Mouse (Mus musculus) intestine, postnatal 0 days (tissue): ENCODE measurements at regions not wholly inside any gene's neighbourhood (a gene's known extent, or its start where the extent isn't known, plus 50 kb on each side); places are given as distances from the start of the nearest gene placed in this dataset.
"Not testable (repeated sequence)": the region's sequence is repeated elsewhere in the genome, so short reads cannot be mapped to it uniquely, and the experiment has no call there.

ENCODE experiments used
- ATAC-seq: fragments of 200-750 bp; cut with Nextera tagmentation; 2 replicates; pipeline ENCODE4 v1.8.0; 2017; ENCODE audit warnings: mild to moderate bottlenecking, moderate TSS enrichment, moderate library complexity
- H3K27ac ChIP-seq: fragments of 300-500 bp; sonication (generic); 2 replicates; pipeline ENCODE4 v1.5.1; 2014; ENCODE audit warnings: mild to moderate bottlenecking, low read depth, low read length, moderate library complexity
- H3K27me3 ChIP-seq: fragments of 300-500 bp; sonication (generic); replicated peaks from 2 replicates; pipeline ENCODE4 v1.6.1; 2014; ENCODE audit warnings: low read length, mixed read lengths; ENCODE audit not compliant: control insufficient read depth, insufficient read depth
- H3K36me3 ChIP-seq: fragments of 300-500 bp; sonication (generic); 2 replicates; pipeline ENCODE4 v1.6.1; 2014; ENCODE audit warnings: mild to moderate bottlenecking, moderate library complexity; ENCODE audit not compliant: control insufficient read depth, insufficient read depth
- H3K4me1 ChIP-seq: fragments of 300-500 bp; sonication (generic); replicated peaks from 2 replicates; pipeline ENCODE4 v1.6.1; 2014; ENCODE audit warnings: antibody characterized with exemption, low read length, mixed read lengths; ENCODE audit not compliant: control insufficient read depth, insufficient read depth
- H3K4me2 ChIP-seq: fragments of 300-500 bp; sonication (generic); replicated peaks from 2 replicates; pipeline ENCODE4 v1.6.1; 2014; ENCODE audit warnings: low read depth, mild to moderate bottlenecking, moderate library complexity
- H3K4me3 ChIP-seq: fragments of 300-500 bp; sonication (generic); 2 replicates; pipeline ENCODE4 v1.5.1; 2014; ENCODE audit warnings: low read depth, low read length
- H3K9ac ChIP-seq: fragments of 300-500 bp; sonication (generic); 2 replicates; pipeline ENCODE4 v1.6.1; 2014; ENCODE audit warnings: mild to moderate bottlenecking, low read depth, low read length
- H3K9me3 ChIP-seq: fragments of 300-500 bp; sonication (generic); 2 replicates; pipeline ENCODE4 v1.6.1; 2016; ENCODE audit warnings: mixed run types; ENCODE audit not compliant: control insufficient read depth
- CTCF ChIP-seq: sonication (generic); IDR thresholded peaks from 2 replicates; pipeline ENCODE4 v1.5.1; 2016; ENCODE audit warnings: low read depth, mild to moderate bottlenecking, control low read depth, antibody characterized with exemption, moderate library complexity
- WGBS: fragments of 180-500 bp; shearing (Covaris S2); extraction: QIAGEN DNeasy Blood & Tissue Kit; methylation state at CpG from one replicate; pipeline ENCODE4 v1.1.7; 2014; 5-methylcytosine and 5-hydroxymethylcytosine counted together

DNA sequence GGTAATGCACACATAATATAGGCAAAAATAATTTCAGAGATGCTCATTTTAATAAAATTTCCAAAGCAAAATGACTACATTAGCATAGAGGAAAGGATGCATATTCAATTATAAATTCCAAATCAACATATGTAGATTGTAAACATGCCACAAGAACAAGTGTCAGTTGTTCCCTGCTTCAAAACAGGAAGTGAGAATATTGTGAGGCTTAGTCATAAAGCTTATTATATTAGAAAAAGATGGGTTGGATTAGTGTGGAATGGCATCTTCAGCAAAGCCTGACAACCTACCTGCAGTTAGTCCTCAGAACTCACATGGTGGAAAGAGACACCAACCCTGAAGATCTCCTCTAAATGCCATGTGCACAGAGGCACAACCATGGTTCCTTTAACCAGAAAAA lies 92.1 kb downstream of the Susd5 start:
- not testable (repeated sequence) for H3K9ac ChIP-seq, ATAC-seq, H3K4me3 ChIP-seq, H3K9me3 ChIP-seq, H3K27ac ChIP-seq, H3K36me3 ChIP-seq, H3K4me2 ChIP-seq, H3K27me3 ChIP-seq, H3K4me1 ChIP-seq

DNA sequence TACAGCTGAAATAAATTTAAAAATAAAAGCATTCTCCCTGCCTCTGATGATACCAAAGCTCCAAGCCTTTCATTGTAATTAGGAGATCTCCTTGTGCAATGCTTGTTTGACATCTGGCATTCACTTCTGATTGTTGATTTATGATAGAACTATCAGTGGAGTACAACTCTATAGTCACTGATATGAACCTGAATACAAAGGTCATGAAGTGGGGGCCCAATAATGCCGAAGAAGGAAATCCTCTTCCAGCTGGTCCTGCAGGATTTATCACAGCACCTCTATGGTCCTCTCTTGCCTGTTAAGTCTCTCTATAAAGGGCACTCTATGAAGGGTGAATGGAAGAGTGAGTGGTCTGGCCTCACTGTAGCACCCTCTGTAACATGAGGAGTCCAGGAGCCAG lies 132.4 kb downstream of the Susd5 start:
- H3K27me3 ChIP-seq, H3K36me3 ChIP-seq, H3K4me1 ChIP-seq, H3K9ac ChIP-seq, H3K9me3 ChIP-seq, H3K4me2 ChIP-seq, H3K4me3 ChIP-seq, H3K27ac ChIP-seq: not testable (repeated sequence)
- no CpG with 5 or more reads among the region's 1 CpGs for WGBS
- peak; percentile 31 for ATAC-seq

DNA sequence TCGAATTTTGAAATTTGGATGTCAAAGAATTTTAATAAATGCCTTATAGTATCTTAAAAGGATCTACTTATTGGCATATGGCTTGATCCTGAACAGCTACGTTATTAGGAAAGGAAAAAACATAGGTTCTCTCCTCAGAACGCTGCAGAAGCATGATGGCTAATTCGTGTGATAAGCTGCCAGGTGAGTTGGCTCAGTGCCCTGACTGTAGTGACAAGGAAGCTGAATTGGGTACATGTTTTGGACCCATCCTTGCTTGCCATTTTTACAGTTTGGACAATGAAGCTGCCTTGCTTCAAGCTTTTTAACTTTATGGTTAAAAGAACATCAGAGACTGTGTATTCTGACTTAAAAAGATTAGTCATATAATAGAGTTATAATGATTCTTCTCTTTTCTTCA lies 128.9 kb upstream of the Bcl2a1c start:
- H3K9me3 ChIP-seq: no peaks in the 10 kb centered on the region
- no peak overlapping the region for H3K9ac ChIP-seq
- no peaks in the 10 kb centered on the region for H3K36me3 ChIP-seq
- no peak overlapping the region for H3K4me2 ChIP-seq
- H3K27me3 ChIP-seq: no peaks in the 10 kb centered on the region
- 60% methylated on average over 4 of the region's 4 CpGs for WGBS
- TF ChIP-seq CTCF: no peak
- H3K4me1 ChIP-seq: no peaks in the 10 kb centered on the region
- H3K4me3 ChIP-seq: no peak overlapping the region
- H3K27ac ChIP-seq: no peak overlapping the region
- no peak for ATAC-seq

GRCm38 (mm10) chr9:114240528-114240927 lies 89.4 kb upstream of the Bcl2a1c start:
- not testable (repeated sequence) for H3K27me3 ChIP-seq, H3K4me3 ChIP-seq, H3K9me3 ChIP-seq, H3K36me3 ChIP-seq, H3K4me1 ChIP-seq, H3K27ac ChIP-seq, H3K4me2 ChIP-seq, H3K9ac ChIP-seq
- 41% methylated on average over 1 of the region's 1 CpGs for WGBS
- peak; percentile 38; the same call in 1 of the 2 replicates for ATAC-seq

- H3K4me1 ChIP-seq, H3K4me2 ChIP-seq, ATAC-seq, H3K36me3 ChIP-seq, H3K4me3 ChIP-seq, H3K27me3 ChIP-seq, H3K9ac ChIP-seq, H3K9me3 ChIP-seq, H3K27ac ChIP-seq: not testable (repeated sequence)
These were observed 50.3 kb upstream of the Bcl2a1c start for GRCm38 (mm10) chr9:114279678-114280077.
